Mouse (Mus musculus) neural tube, embryonic 13.5 days (tissue): ENCODE results near the gene Fbrsl1. TPM values are rescaled to one million over a fixed set of nuclear protein-coding genes. Genes with fewer than 3 reads are reported as not detected.

Source experiments
- ATAC-seq: fragments of 200-750 bp; cut with Nextera tagmentation; 2 replicates; pipeline ENCODE4 v1.8.0; 2017; ENCODE audit warnings: low read depth, mild to moderate bottlenecking, moderate TSS enrichment, moderate library complexity
- H3K27ac ChIP-seq: fragments of 300-500 bp; sonication (generic); replicated peaks from 2 replicates; pipeline ENCODE4 v1.5.1; 2015; ENCODE audit warnings: moderate library complexity, mild to moderate bottlenecking, inconsistent platforms
- H3K27me3 ChIP-seq: fragments of 300-500 bp; sonication (generic); 2 replicates; pipeline ENCODE4 v1.6.1; 2015; ENCODE audit warnings: mild to moderate bottlenecking, inconsistent platforms
- H3K36me3 ChIP-seq: fragments of 300-500 bp; sonication (generic); 2 replicates; pipeline ENCODE4 v1.6.1; 2015; ENCODE audit warnings: mild to moderate bottlenecking, inconsistent platforms
- H3K4me1 ChIP-seq: fragments of 300-500 bp; sonication (generic); replicated peaks from 2 replicates; pipeline ENCODE4 v1.6.1; 2015; ENCODE audit warnings: inconsistent platforms
- H3K4me2 ChIP-seq: fragments of 300-500 bp; sonication (generic); 2 replicates; pipeline ENCODE4 v1.6.1; 2015; ENCODE audit warnings: inconsistent platforms, mild to moderate bottlenecking, moderate library complexity
- H3K4me3 ChIP-seq: fragments of 300-500 bp; sonication (generic); 2 replicates; pipeline ENCODE4 v1.5.1; 2015; ENCODE audit warnings: mild to moderate bottlenecking, inconsistent platforms
- H3K9ac ChIP-seq: fragments of 300-500 bp; sonication (generic); 2 replicates; pipeline ENCODE4 v1.6.1; 2015; ENCODE audit warnings: moderate library complexity, mild to moderate bottlenecking, inconsistent platforms
- H3K9me3 ChIP-seq: fragments of 300-500 bp; sonication (generic); 2 replicates; pipeline ENCODE4 v1.6.1; 2016; ENCODE audit warnings: inconsistent platforms
- WGBS: fragments of 180-500 bp; shearing (Covaris S2); methylation state at CpG from one replicate; pipeline ENCODE4 v1.1.7; 2015; 5-methylcytosine and 5-hydroxymethylcytosine counted together
- polyA plus RNA-seq: library from polyadenylated mRNA; unstranded; fragments of >200 nt; fragmentation: Nextera tagmentation; extraction: Ambion mirVana; gene quantifications from 2 replicates; pipeline ENCODE4 v1.2.1, GENCODE M21; 2015

The Fbrsl1 gene
- polyA plus RNA-seq, 1 experiment from 2014 or later = 29.0 TPM

GRCm38 (mm10) chr5:110378181-110378583 lies 70.1 kb downstream of the Fbrsl1 start:
- H3K9ac ChIP-seq = no peak overlapping the region
- peak overlapping the region; percentile 13; the same call in 1 of the 2 replicates for H3K4me2 ChIP-seq
- no peak overlapping the region for H3K27ac ChIP-seq
- ATAC-seq = peak; percentile 23; the same call in 1 of the 2 replicates
- H3K4me1 ChIP-seq = peaks cover 7% of the 10 kb centered on the region
- H3K9me3 ChIP-seq = no peaks in the 10 kb centered on the region
- WGBS = 30% methylated on average over 20 of the region's 20 CpGs
- H3K27me3 ChIP-seq = no peaks in the 10 kb centered on the region
- H3K4me3 ChIP-seq = no peak overlapping the region
- H3K36me3 ChIP-seq = peaks cover 79% of the 10 kb centered on the region

- Histone ChIP-seq H3K4me1 (peaks cover 6% of the 10 kb centered on the region), H3K9ac (no peak overlapping the region), H3K4me2 (no peak overlapping the region), H3K36me3 (peaks cover 82% of the 10 kb centered on the region), H3K4me3 (no peak overlapping the region), H3K9me3 (no peaks in the 10 kb centered on the region), H3K27me3 (no peaks in the 10 kb centered on the region), H3K27ac (no peak overlapping the region)
- 49% methylated on average over 8 of the region's 8 CpGs for WGBS
- peak; percentile 47; the same call in 1 of the 2 replicates for ATAC-seq
Measured at GRCm38 (mm10) chr5:110376802-110377433, 71.4 kb downstream of the Fbrsl1 start.

GRCm38 (mm10) chr5:110363822-110364545 lies 84.3 kb downstream of the Fbrsl1 start:
- H3K36me3 ChIP-seq = peaks cover 39% of the 10 kb centered on the region
- H3K27me3 ChIP-seq = no peaks in the 10 kb centered on the region
- H3K27ac ChIP-seq = peak overlapping the region; percentile 54
- peak overlapping the region; percentile 80 for H3K4me2 ChIP-seq
- peaks cover 16% of the 10 kb centered on the region for H3K4me1 ChIP-seq
- 29% methylated on average over 11 of the region's 11 CpGs for WGBS
- no peaks in the 10 kb centered on the region for H3K9me3 ChIP-seq
- peak overlapping the region; percentile 69; the same call in 1 of the 2 replicates for H3K9ac ChIP-seq
- peak overlapping the region; percentile 44 for H3K4me3 ChIP-seq
- peak; percentile 52; the same call in 1 of the 2 replicates for ATAC-seq

- peak; percentile 81 for ATAC-seq
- H3K9me3 ChIP-seq = no peaks in the 10 kb centered on the region
- peak overlapping the region; percentile 54 for H3K27ac ChIP-seq
- peak overlapping the region; percentile 69 for H3K9ac ChIP-seq
- no peaks in the 10 kb centered on the region for H3K27me3 ChIP-seq
- H3K4me3 ChIP-seq = peak overlapping the region; percentile 44
- peaks cover 32% of the 10 kb centered on the region for H3K36me3 ChIP-seq
- under 1% methylated on average over 72 of the region's 72 CpGs for WGBS
- peak overlapping the region; percentile 80 for H3K4me2 ChIP-seq
- H3K4me1 ChIP-seq = peaks cover 18% of the 10 kb centered on the region
Measured at GRCm38 (mm10) chr5:110363179-110363821, 85.0 kb downstream of the Fbrsl1 start.

- peak overlapping the region; percentile 44 for H3K4me3 ChIP-seq
- peaks cover 23% of the 10 kb centered on the region for H3K4me1 ChIP-seq
- peak; percentile 24 for ATAC-seq
- peaks cover 29% of the 10 kb centered on the region for H3K36me3 ChIP-seq
- H3K27me3 ChIP-seq = no peaks in the 10 kb centered on the region
- H3K9ac ChIP-seq = peak overlapping the region; percentile 69
- H3K4me2 ChIP-seq = peak overlapping the region; percentile 80
- no peaks in the 10 kb centered on the region for H3K9me3 ChIP-seq
- WGBS = 1% methylated on average over 28 of the region's 28 CpGs
- H3K27ac ChIP-seq = peak overlapping the region; percentile 54; the same call in 1 of the 2 replicates
Measured at GRCm38 (mm10) chr5:110362813-110363178, 85.5 kb downstream of the Fbrsl1 start.

GRCm38 (mm10) chr5:110361465-110361864 lies 86.8 kb downstream of the Fbrsl1 start:
- no peak for ATAC-seq
- whole genome bisulfite sequencing = 85% methylated on average over 6 of the region's 6 CpGs

GRCm38 (mm10) chr5:110357531-110358179 lies 90.6 kb downstream of the Fbrsl1 start:
- Histone ChIP-seq H3K4me3 (no peak overlapping the region), H3K4me2 (0 out of 2 replicates have a peak overlapping the region, but pooled peaks have one; percentile 10), H3K4me1 (peaks cover 14% of the 10 kb centered on the region), H3K9me3 (no peaks in the 10 kb centered on the region), H3K36me3 (no peaks in the 10 kb centered on the region), H3K9ac (no peak overlapping the region), H3K27ac (peak overlapping the region; percentile 67; the same call in 1 of the 2 replicates), H3K27me3 (peaks cover 19% of the 10 kb centered on the region; the same call in 1 of the 2 replicates)
- 19% methylated on average over 9 of the region's 9 CpGs for WGBS
- peak; percentile 73 for ATAC-seq

More at GRCm38 (mm10) chr5:110361465-110361864, 86.8 kb downstream of the Fbrsl1 start:
- Histone ChIP-seq H3K27ac (no peak overlapping the region), H3K9me3 (no peaks in the 10 kb centered on the region), H3K36me3 (peaks cover 17% of the 10 kb centered on the region), H3K27me3 (no peaks in the 10 kb centered on the region), H3K4me2 (no peak overlapping the region), H3K4me1 (peaks cover 26% of the 10 kb centered on the region), H3K4me3 (no peak overlapping the region), H3K9ac (no peak overlapping the region)

GRCm38 (mm10) chr5:110354716-110355115 lies 93.6 kb downstream of the Fbrsl1 start:
- no peak overlapping the region for H3K27ac ChIP-seq
- H3K4me3 ChIP-seq = no peak overlapping the region
- WGBS = 14% methylated on average over 7 of the region's 7 CpGs
- H3K4me2 ChIP-seq = no peak overlapping the region
- no peak overlapping the region for H3K9ac ChIP-seq
- H3K27me3 ChIP-seq = peaks cover 19% of the 10 kb centered on the region; the same call in 1 of the 2 replicates
- H3K36me3 ChIP-seq = no peaks in the 10 kb centered on the region
- peaks cover 14% of the 10 kb centered on the region for H3K4me1 ChIP-seq
- ATAC-seq = no peak
- no peaks in the 10 kb centered on the region for H3K9me3 ChIP-seq

- Histone ChIP-seq H3K4me2 (no peak overlapping the region), H3K9me3 (no peaks in the 10 kb centered on the region), H3K36me3 (no peaks in the 10 kb centered on the region), H3K27ac (no peak overlapping the region), H3K4me1 (peaks cover 15% of the 10 kb centered on the region), H3K9ac (no peak overlapping the region), H3K27me3 (peaks cover 27% of the 10 kb centered on the region), H3K4me3 (no peak overlapping the region)
- ATAC-seq = no peak
- WGBS = 86% methylated on average over 8 of the region's 8 CpGs
Measured at GRCm38 (mm10) chr5:110347006-110347405, 101.3 kb downstream of the Fbrsl1 start.

GRCm38 (mm10) chr5:110345553-110345952 lies 102.8 kb downstream of the Fbrsl1 start:
- 79% methylated on average over 4 of the region's 4 CpGs for WGBS
- no peaks in the 10 kb centered on the region for H3K9me3 ChIP-seq
- H3K4me3 ChIP-seq = no peak overlapping the region
- no peak overlapping the region for H3K27ac ChIP-seq
- peaks cover 40% of the 10 kb centered on the region for H3K27me3 ChIP-seq
- ATAC-seq = no peak
- H3K4me2 ChIP-seq = no peak overlapping the region
- no peaks in the 10 kb centered on the region for H3K36me3 ChIP-seq
- no peak overlapping the region for H3K9ac ChIP-seq
- H3K4me1 ChIP-seq = peaks cover 15% of the 10 kb centered on the region

GRCm38 (mm10) chr5:110344524-110344923 lies 103.8 kb downstream of the Fbrsl1 start, which contains the start of gene Lrcol1:
Gene Lrcol1 (plus strand): TSS chr5:110344730.
- Histone ChIP-seq H3K4me2 (no peak within 1 kb of the TSS), H3K4me1 (peaks cover 15% of the 10 kb centered on the region), H3K27ac (no peak within 1 kb of the TSS), H3K9me3 (no peaks in the 10 kb centered on the region), H3K9ac (0 out of 2 replicates have a peak within 1 kb of the TSS, but pooled peaks have one; percentile 22), H3K36me3 (no peaks in the 10 kb centered on the region), H3K4me3 (no peak within 1 kb of the TSS), H3K27me3 (peaks cover 40% of the 10 kb centered on the region)
- 83% methylated on average over 4 of the region's 4 CpGs for whole genome bisulfite sequencing
- no peak for ATAC-seq
